Mouse (Mus musculus): ENCODE results near the gene Thoc3.

DNA sequence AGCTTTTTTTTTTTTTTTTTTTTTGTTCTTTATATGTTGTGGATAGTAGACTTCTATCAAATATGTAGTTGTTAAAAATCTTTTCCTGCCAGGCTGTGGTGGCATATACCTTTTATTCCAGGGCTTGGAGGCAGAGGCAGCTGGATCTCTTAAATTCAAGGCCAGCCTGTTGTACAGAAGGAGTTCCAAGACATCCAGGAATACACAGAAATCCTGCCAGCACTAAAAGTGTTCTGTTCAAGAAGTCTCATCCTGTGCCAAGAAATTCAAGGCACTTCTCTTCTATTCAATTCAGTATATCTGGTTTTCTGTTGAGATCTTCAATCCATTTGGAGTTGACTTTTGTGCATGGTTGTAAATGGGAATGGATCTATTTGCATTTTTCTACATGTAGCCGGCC, 37.3 kb upstream of the Thoc3 start:
- TF ChIP-seq POLR2A (IDR thresholded peaks at IDR 0.05; ENCODE audit: extremely low read depth, insufficient read depth, low read length) (no peak), CTCF (IDR thresholded peaks at IDR 0.05; ENCODE audit: low read depth, low read length) (no peak)
